Mouse (Mus musculus): ENCODE results near the gene Tbata.

Gene Tbata

DNA sequence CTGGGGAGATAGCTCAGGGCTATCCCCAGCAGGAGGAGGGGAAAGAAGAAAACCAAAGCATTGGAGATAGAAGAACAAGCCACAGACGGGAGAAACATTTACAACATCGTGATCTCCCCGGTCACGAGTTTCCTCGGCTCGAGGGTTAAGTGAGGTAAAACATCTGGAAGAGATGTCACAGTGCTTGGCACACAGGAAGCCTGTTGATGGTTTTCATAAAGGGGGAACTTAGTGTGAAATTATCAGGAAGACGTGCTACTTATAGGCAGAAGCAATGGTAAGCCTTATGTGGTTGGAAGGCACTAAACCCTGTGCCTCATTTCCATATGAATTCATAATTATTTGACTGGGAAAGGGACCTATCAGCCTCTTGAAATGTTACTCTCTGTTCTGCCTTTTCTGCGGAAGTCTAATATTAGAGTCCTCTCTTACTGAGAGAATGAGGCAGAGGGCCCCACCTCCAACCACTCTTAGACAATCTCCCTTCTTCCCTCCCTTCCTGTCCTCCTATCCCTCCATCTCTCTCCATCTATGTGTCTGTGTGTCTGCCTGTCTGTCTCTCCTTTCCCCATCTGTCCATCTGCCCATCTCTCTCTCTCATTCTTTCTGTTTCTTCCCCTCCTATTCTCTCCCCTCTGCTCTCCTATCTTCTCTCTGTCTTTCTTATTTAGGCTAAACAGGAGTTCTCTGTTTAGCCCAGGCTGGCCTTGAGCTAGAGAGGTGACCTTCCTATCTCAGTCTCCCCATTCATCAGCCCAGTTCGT is 4.2 kb upstream of the Tbata start:
- DNase-seq (ENCODE audit: low spot score in 2 of 2) = no peak

DNA sequence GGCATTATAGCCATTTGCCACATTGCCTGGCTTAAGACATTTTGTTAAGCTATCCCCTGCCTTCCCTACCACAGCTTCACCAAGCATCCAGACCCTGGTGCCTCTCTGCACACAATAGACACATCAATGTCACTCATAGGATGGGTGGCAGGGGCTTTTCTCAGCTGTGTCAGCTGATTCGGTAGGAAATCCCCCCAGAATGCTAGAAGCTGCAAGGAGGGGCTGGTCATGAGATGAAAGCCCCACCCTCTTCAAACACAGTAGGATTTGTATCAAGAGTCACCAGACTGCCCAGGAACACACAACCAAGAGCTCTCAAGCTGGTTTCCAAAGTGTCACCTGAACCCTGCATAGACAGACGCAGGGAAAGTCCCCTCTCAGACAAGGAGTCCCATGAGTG is 3.4 kb upstream of the Tbata start:
- DNase-seq (ENCODE audit: low spot score in 2 of 2) = no peak

DNA sequence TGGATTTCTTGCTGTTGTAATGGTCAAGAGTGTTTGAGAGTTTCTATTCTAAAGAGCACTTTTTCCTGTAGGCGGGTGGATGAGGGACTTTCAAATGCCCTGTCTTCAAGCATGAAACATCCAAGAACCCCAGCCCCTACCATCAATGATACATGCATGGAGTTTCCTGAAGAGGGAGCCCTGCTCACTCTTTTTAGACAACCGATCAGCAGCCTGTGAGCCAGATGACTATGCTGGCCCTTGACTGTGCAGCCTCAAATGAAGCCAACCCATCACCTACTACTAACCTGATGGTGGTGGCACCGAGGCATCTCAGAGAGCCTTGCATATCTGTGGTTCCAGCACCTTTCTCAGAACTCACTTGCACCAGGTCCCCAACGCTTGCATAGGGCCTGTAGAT is 742 bp downstream of the Tbata start:
- DNase-seq (ENCODE audit: low spot score in 2 of 2) = no peak

GRCm38 (mm10) chr10:61174711-61175441 is 3.1 kb downstream of the Tbata start:
- DNase-seq (ENCODE audit: low spot score in 2 of 2) = no peak

DNA sequence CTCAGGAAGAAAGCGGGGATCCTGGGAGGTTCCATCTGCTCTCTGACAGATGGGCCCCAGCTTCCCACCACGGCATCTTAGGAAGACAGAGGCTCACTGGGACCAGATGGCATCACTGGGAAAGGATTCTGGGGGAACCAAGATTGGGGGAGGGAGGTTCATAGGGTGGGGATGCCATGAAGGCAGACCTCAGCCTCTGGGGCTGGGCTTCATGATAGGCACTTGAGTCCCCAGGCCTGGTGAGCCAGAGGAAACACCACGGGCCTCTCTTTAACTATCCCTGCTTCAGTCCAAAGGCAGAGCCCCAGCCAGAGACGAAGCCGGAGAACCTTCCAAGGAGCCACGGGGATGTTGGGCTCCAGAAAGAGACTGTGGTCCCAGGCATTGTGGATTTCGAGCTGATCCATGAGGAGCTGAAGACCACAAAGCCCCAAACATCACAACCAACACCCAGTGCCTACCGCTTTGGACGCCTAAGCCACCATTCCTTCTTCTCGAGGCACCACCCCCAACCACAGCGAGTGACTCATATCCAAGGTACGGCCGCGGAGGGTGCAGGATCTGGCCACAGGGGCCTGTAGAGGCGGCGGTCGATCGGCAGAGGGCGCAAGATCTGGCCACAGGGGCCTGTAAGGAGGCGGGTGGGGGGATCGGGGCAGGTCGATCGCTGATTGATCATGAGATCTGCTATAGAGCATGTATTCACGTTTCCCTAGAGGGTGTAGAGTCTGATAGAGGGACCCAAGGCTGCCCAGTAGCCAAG is 3.9 kb downstream of the Tbata start:
- DNase-seq (ENCODE audit: low spot score in 2 of 2) = no peak

GRCm38 (mm10) chr10:61176221-61176790 is 4.6 kb downstream of the Tbata start:
- DNase-seq (ENCODE audit: low spot score in 2 of 2) = no peak

DNA sequence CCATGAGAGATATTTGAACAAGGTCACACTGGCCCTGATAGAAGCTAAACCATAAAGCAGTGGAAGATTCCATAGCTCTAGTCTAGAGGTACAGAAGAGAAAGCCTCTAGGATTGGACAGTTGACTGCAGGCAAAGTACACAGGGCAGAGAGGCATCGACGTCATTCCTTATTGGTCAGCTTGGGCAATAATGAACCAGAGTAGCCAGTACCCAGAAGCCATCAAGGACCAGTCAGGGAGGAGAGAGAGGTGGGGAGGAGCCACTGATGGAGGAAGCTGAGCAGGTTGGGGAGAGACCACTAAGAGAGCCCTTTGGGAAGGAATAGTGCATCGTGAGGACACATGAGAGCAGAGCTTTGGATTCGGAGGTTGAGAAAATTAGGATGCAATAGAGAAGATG is 6.0 kb downstream of the Tbata start:
- DNase-seq (ENCODE audit: low spot score in 2 of 2) = no peak

DNA sequence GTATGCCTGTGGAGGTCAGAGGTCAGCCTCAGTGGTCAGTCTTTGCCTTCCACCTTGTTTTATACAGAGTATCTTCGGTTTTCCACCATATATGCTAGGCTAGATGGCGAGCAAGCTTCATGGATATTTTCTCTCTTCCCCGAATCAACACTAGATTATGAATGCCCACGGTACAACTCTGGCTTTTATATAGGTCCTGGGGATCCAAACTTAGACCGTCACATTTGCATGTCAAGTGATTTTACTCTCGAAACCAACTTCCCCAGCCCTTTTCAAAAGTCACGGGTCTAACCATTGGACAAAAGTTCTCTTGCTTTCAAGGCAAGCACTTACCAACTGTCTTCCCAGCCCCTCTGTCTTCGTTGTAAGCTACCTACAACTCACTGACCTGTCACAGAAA is 6.9 kb downstream of the Tbata start:
- DNase-seq (ENCODE audit: low spot score in 2 of 2) = no peak

GRCm38 (mm10) chr10:61179927-61180326 is 8.2 kb downstream of the Tbata start:
- no peak for DNase-seq (ENCODE audit: low spot score in 2 of 2)

DNA sequence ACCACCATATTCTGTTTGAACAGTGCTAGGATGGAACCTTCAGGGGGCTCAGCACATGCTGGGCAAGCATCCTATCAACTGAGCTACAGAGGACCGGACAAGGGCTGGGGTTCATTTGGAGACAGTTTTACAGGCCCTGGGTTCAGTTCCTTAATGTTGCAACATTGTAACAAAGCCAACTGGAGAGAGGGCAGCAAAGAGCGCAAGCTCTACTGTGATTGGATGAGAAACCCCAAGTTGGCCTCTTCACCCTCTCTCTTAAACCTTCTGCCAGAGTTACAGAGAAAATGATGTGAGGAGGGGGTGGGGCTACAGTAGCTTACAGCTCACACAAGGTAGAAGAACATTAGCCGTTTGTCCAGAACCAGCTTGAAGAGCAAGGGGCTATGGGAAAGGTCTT is 15.2 kb downstream of the Tbata start:
- DNase-seq (ENCODE audit: low spot score in 2 of 2) = no peak

DNA sequence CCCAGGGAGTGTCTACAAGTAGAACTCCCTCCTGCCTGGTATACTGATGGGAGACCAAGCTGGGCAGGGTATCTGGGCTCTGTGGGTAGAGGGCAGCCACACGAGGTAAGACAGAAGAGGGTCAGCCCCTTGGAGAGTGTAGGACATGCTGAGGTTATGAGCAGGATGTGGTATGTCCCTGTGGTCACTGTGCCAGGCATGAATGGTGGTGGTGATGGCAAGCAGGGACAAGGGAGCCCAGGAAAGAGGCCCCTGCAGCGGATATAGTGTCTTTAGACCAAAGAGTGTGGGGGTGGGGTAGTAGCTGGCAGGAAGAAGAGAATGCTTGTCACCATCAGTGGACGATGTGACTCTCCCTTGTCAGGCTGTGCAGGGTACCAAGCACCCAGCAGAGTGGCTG is 16.3 kb downstream of the Tbata start:
- no peak for DNase-seq (ENCODE audit: low spot score in 2 of 2)

GRCm38 (mm10) chr10:61194611-61195010 is 22.9 kb downstream of the Tbata start:
- no peak for DNase-seq (ENCODE audit: low spot score in 2 of 2)

GRCm38 (mm10) chr10:61195216-61195615 is 23.5 kb downstream of the Tbata start:
- no peak for DNase-seq (ENCODE audit: low spot score in 2 of 2)

GRCm38 (mm10) chr10:61195718-61196291 is 24.1 kb downstream of the Tbata start:
- no peak for DNase-seq (ENCODE audit: low spot score in 2 of 2)

GRCm38 (mm10) chr10:61199566-61200213 is 27.9 kb downstream of the Tbata start:
- DNase-seq (ENCODE audit: low spot score in 2 of 2) = peak in 1 of 2 experiments; percentile 61

- no peak for DNase-seq (ENCODE audit: low spot score in 2 of 2)
Observed at GRCm38 (mm10) chr10:61200232-61200820, 28.6 kb downstream of the Tbata start.

- DNase-seq (ENCODE audit: low spot score in 2 of 2) = no peak
Observed at GRCm38 (mm10) chr10:61200998-61201397, 29.2 kb downstream of the Tbata start.

DNA sequence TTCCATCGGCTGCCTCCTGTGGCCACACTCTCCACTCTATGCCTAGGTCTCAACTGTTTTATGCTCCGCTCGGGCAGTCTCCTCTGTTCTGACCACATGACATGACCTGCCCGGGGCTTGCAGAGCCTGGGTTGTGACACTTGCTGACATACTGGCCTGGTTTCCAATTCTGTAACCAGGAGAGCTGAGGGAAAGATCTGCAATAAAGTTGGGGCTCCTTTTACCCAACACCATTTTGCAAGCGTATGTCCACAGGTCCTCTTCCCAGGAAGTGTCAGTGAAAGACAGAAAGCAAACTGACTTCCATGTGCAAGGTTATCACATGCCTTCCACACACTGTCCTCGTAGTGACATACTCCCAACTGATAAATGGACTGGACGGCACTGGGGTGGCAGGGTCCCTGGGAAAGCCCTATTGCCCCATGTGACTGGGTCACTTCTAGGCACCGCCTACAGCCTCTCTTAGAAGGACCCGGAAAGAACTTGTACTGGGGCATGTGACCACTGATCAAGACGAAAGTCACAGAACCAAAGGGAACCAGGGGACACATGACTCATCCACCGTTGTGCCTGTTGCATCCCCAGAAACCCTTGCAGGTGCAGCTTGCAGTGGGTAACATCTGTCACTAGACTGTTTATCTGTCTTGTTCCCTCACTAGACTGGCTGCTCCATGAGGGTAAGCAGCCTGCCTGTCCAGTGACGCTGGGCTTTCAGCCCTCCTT is 30.0 kb downstream of the Tbata start:
- DNase-seq (ENCODE audit: low spot score in 2 of 2) = no peak

DNA sequence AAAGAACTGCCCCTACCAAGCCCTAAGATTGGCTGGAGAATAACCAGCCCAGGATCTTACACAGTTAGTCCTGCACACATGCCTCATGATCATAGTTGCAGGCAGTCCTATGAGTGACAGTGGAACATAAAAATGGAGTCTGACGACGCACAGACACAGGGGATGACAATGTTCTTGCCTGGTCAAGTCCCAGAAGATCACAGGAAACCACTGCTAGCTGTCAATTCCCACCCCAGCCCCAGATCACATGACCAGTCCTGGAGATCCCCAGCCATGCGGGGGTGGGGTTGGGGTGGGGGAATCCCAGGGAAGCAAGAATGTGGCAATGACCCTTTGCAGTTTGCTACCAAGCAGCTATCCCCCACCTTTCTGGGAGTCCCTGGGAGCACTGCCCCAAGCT is 32.2 kb downstream of the Tbata start:
- no peak for DNase-seq (ENCODE audit: low spot score in 2 of 2)

DNA sequence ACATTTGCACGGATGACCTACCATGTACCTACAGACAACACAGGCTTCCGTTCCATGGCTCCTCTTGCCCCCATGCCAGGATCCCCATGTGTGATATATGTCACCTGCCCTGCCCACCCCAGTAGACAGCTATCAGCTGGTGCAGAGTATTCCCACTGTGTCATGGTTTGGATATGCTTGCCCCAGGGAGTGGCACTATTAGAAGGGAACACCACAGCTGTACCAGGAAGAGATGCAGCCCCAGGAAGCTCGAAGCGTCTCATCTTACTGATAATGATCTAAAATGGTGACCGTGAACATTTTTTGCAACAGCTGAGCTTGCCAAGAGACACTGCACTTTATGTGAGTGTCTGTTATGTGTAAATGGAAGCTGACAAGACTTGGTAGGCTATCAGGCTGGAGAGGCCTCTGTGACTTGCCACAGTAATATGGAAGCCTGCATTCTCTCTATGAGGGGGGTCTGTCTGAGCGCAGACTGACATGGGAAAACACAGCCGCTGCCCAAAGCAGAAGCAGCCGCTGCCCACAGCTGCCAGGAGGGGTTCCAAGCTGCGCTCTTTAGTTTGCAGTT is 36.4 kb downstream of the Tbata start:
- no peak for DNase-seq (ENCODE audit: low spot score in 2 of 2)

Data from spleen, postnatal 14 days (tissue).